Mouse (Mus musculus) olfactory bulb, adult 2 months (tissue): Measurements from ENCODE around the gene Calm5.

ENCODE experiments used
- CTCF ChIP-seq: fragments of 200-500 bp; IDR thresholded peaks from 2 replicates; pipeline ENCODE4 v1.5.1; 2012; ENCODE audit warnings: low read depth, mild to moderate bottlenecking, low read length, moderate library complexity; ENCODE audit not compliant: insufficient read depth
- POLR2A ChIP-seq: fragments of 200-500 bp; IDR thresholded peaks from 2 replicates; pipeline ENCODE4 v1.6.1; 2012; ENCODE audit warnings: mild to moderate bottlenecking, low read depth, low read length, moderate library complexity; ENCODE audit not compliant: insufficient read depth

GRCm38 (mm10) chr13:3892601-3893000 is 38.6 kb downstream of the Calm5 start:
- no peak for TF ChIP-seq POLR2A
- no peak for TF ChIP-seq CTCF
